Mouse (Mus musculus) lung, adult 2 months (tissue): ENCODE measurements around the gene Syn3.

Experiments
- CTCF ChIP-seq: fragments of 200-500 bp; IDR thresholded peaks from 2 replicates; pipeline ENCODE4 v1.5.1; 2011; ENCODE audit warnings: mild to moderate bottlenecking, low read length, control low read depth; ENCODE audit not compliant: insufficient read depth
- POLR2A ChIP-seq: fragments of 200-500 bp; IDR thresholded peaks from 2 replicates; pipeline ENCODE4 v1.6.1; 2011; ENCODE audit warnings: low read depth, mild to moderate bottlenecking, control low read depth, low read length, borderline replicate concordance; ENCODE audit errors: extremely low read depth

DNA sequence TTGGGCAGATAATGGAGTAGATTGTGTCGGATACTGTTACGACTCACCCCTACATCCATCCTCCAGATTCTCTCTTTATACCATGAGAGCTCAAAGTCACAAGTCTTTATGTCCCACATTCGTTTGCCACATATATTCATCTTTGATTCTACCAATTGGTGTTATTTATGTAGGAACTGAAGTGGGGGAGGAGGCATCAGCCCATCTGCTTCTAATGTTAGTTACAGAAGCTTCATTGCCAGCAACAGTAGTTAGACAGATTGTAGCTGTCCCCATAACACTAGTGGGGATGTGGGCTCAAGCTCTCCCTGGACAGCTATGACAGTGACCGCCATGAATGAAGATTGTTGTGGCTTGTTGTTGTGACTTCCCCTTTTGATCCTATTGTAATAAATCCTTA, 59.1 kb downstream of the Syn3 start:
- TF ChIP-seq CTCF (no peak), POLR2A (no peak)
